Mouse (Mus musculus) T-helper 1 cell (primary cell): ENCODE data around the gene Irs1.

Source experiments
- in situ Hi-C: fragments of 300-600 bp; cut with MboI, MseI; formaldehyde crosslinking; loops from one replicate; pipeline ENCODE4 v1.15.1; 2025; ENCODE audit warnings: high pct_unique_total_duplicates

The Irs1 gene

GRCm38 (mm10) chr1:82258331-82258730 is 32.9 kb downstream of the Irs1 start:
- in situ Hi-C loops, result no loop called here

DNA sequence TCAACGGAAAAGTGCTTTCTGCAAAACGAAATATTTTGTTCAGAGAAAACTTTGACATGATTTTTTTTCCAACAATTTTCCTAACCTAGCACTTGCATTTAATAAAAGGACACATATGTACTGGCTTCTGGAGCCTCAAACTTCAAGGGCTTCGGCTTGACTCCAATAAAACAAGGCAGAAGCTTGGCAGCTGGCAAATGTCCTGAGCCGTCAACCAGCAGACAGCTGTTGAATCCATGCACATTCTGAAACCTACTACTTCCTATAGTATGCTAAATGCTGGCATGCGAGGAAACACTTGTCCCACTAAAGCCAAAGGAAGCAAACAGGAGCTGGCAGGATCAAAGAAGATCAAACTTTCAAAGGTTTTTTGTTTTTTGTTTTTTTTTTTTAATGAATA is 33.8 kb downstream of the Irs1 start:
- in situ Hi-C loops, result no loop called here

DNA sequence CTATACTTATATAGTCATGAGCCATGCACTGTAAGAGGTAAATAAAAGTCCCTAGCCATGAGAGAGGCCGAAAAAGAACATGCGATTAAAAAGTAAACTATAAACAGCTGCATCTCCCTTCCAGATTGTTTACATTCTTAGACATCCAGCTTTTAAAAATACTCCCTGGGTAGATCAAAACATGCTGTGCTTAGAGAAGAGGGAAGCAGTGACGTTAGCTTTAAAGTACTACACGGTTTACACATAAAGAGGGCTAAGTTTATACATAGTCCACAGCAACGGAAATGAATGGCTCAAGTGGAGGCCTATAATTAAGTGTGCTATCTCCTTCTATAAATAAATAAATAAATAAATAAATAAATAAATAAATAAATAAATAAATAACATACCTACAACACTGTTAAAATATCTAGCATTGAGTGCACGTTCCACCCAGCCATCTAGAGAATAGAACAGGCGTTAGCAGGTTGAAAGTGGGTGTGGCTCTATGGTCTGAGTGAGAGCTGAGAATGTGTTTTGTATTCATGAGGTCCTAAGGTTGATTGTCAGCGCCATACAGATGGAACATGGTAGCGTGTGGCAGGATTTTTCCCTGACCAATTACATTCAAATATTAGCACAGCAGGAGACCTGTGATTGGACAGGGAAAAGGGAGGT is 37.3 kb downstream of the Irs1 start:
- in situ Hi-C loops, result no loop called here

- in situ Hi-C loops, result no loop called here
These were observed 43.8 kb downstream of the Irs1 start for GRCm38 (mm10) chr1:82247221-82247951.

DNA sequence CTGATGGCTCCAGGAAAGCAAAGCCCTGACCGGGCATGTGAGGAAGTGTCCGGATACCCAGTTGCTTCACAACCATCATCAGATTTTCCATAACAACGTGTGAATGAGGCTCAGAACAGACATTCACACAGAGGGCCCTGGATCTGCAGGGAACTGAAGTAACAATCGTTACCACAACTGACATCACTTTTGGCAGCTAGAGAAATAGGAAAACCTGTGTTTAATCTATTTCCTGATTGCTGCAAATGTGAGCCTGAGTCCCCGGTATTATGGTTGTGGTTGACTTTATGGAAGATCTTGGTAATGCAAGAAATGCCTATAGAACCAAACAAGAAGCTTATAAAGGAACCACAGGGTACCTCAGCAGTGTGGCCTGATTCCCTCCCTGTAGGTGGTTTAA is 46.2 kb downstream of the Irs1 start:
- in situ Hi-C loops, result no loop called here

GRCm38 (mm10) chr1:82243260-82243825 is 47.9 kb downstream of the Irs1 start:
- in situ Hi-C loops, result no loop called here

- in situ Hi-C loops, result no loop called here
These were observed 51.6 kb downstream of the Irs1 start for GRCm38 (mm10) chr1:82239409-82240201.

DNA sequence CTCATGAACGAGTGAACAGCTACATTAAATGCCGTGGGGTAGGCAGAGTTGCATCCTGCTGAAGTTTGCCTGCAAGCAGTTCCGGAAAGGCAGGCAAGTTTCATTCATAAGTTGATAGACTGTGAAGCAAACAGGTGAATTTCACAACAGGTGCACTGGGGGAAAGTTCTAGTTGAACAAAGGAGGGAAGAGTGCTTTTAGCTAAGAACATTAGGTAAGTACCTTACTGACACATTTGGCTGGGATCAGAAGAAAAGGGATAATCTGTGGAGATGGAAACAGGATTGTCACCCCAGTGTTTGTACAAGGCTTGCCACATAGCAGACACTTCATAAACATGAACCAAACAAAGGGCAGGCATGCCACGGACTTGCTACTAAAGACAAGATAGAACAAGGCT is 53.0 kb downstream of the Irs1 start:
- in situ Hi-C loops, result no loop called here

- in situ Hi-C loops, result no loop called here
These were observed 55.6 kb downstream of the Irs1 start for GRCm38 (mm10) chr1:82235455-82236104.

DNA sequence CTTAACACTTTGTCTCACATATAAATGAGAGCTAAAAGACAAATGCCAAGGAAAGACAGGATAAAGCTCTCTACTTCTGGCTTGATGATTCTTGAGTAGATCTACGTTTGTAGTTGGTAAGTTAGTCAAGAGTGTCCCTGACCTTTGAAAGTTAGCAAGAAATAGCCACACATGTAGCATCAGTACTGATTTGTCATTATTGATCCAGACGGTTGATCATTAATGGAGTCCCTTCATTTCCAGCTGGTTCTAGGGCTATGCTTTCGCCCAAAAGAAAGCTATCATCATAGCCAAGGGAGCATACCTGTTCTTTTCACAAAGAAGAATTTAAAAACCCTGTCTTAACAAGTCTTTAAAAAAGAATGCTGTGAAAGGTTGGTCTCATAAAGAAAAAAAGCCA is 56.6 kb downstream of the Irs1 start:
- in situ Hi-C loops, result no loop called here

- in situ Hi-C loops, result no loop called here
These were observed 58.4 kb downstream of the Irs1 start, which contains the start of gene Gm9747 for GRCm38 (mm10) chr1:82232812-82233211. TSS of gene Gm9747 (plus strand) at chr1:82233112.

DNA sequence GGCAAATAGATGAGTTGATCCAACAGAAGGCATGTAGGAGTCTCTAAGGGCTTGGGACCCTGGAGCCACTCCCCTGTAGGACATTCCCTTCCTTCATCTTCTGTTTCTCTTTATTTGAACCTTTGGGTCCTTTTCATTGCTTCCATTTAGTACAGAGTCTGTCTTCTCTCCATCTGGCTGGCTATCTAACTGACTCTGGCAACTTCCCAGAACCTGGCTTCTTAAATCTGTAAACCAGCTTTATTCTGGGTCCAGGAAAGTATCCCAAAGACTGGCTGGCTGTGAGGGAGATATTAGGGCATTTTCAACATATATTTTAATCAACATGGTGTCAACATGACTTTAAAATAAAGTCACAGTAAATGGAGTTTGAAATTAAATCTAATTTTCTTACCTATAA is 62.4 kb downstream of the Irs1 start:
- in situ Hi-C loops, result no loop called here

- in situ Hi-C loops, result no loop called here
These were observed 68.0 kb downstream of the Irs1 start for GRCm38 (mm10) chr1:82223042-82223795.

GRCm38 (mm10) chr1:82221462-82221861 is 69.8 kb downstream of the Irs1 start:
- in situ Hi-C loops, result no loop called here

DNA sequence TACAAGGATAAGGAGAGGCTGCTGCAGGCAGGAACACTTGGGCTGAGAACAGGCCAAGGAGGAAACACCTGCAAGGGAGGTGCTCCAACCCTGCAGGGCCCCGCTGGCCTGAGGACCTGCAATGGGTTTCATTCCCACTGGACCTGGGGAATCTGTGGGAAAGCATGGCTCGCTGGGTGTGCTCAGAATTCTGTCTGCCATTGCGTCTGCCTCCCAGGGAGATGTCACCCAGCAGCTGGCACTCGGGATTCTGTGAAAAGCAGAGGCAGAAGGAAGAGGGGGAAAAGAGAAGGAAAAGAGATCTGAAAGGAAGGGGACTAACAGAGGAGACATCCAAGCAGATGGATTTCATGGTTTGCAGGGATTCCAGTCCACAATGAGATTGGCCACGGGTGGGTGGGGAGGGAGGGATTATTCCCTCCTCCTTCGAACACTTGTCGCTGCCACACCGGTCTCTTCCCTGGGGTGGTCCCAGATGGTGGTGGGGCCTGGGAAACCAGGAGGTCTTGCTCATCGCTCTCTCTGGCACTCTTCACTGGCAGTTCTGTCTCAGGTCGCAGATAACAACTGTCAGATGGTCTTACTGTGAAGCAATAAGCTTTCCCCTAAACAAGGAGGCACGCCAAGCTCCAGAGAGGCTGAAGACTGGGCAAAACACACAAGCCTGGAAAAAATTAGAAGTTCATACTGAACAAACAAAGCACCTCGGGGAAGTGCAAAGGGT is 70.4 kb downstream of the Irs1 start:
- in situ Hi-C loops, result no loop called here

GRCm38 (mm10) chr1:82207511-82207910 is 83.7 kb downstream of the Irs1 start:
- in situ Hi-C loops, result no loop called here

- in situ Hi-C loops, result no loop called here
These were observed 90.6 kb downstream of the Irs1 start for GRCm38 (mm10) chr1:82200636-82201035.

GRCm38 (mm10) chr1:82199918-82200317 is 91.3 kb downstream of the Irs1 start:
- in situ Hi-C loops, result no loop called here

DNA sequence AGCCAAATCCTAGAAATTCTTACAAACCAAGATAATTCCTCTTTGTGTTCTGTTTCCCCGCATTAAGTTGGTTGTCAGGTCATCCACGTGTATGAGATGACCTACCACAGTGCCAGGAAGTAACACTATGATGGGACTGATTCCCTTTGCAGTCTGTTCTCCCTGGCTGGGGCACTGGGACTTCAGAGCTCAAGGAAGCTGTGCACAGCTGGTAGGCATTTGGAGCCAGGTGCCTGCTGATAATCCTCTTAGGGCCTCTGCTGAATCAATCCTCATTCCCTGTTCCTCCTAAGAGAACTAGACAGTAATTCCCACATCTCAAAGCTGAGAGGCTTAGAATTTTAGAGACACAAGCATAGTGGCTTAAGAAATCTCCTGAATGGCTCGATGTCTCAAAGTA is 99.6 kb downstream of the Irs1 start:
- in situ Hi-C loops, result no loop called here

GRCm38 (mm10) chr1:82189516-82189915 is 101.7 kb downstream of the Irs1 start:
- in situ Hi-C loops, result no loop called here
